Mouse (Mus musculus) heart, postnatal 0 days (tissue): ENCODE results near the gene Slc48a1.

ENCODE experiments used
- CTCF ChIP-seq: IDR thresholded peaks from 2 replicates; pipeline ENCODE4 v1.5.1; 2016; ENCODE audit warnings: antibody characterized with exemption, control low read depth, low read depth
- EP300 ChIP-seq: IDR thresholded peaks from 2 replicates; pipeline ENCODE4 v1.6.1; 2016; ENCODE audit warnings: antibody characterized with exemption, low read depth

DNA sequence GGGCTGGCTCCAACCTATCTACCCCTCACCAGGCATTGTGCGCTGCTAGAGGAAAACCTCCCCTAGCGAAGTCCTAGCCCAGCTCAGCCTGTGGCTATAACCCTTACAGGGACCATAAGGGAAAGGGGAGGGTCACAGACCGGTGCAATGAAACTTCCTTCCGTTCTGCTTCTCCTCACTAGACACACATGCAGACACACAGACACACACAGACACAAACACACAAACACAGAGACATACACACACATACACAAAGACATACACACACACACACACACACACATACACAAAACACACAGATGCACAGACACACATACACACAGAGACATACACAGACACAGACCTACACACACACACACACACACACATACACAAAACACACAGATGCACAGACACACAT is 35.7 kb upstream of the Slc48a1 start:
- no peak for TF ChIP-seq CTCF
- TF ChIP-seq EP300: no peak
